Mouse (Mus musculus) activated CD4-positive, CD25-positive, alpha-beta regulatory T cell, adult 4 months (primary cell): ENCODE results near the gene Prkag2. TPM values are rescaled to one million over a fixed set of nuclear protein-coding genes. Genes with fewer than 3 reads are reported as not detected.

Experiments used
- ATAC-seq: one replicate; pipeline ENCODE4 v1.8.0; 2017
- polyA plus RNA-seq, 2 experiments: library from polyadenylated mRNA; unstranded; fragments of 100-300 nt; shearing (Covaris generic); gene quantifications; one replicate each; pipeline ENCODE4 v1.2.1; 2017

The Prkag2 gene
- polyA plus RNA-seq, 2 experiments from 2014 or later, result 26.2 to 26.8 TPM

DNA sequence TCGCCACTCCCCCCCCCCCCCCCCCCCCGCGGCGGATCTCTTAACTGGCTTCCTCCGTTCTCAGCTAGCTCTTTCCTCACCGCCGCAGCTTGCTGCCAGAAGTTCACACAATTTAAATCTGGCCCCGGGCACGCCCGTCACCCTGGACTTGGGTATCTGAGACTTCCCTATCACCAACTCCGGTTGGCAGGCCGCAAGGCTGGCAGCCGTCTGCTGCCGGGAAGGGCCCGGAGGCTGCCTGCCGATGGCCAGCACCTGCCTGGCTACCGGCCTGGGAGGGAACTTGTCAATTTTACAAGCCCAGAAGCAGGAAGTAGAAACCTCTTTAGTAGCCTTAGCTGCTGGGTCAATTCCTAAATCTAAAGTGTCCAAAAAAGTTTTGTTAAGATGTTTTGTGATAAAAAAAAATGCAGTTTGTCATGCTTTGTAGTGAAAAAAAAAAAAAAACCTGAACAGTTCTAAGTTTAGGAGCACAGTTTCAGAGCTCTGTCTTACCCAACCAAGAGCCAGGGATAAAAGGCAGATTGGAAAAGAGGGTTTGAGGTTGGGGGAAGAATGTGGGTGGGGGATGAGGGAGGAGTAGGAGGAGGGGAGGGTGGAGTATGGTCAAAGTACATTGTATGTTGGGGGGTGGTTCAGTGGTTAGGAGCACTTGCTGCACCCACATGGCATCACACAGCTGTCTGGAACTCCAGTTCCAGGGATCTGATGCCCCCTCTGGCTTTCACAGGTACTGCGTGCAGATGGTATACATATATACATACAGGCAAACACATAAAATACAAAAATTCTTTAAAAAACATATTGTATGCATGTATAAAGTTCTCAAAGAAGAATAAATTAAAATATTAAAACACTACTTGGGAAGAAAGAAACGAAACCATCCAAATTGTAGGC is 191.4 kb downstream of the Prkag2 start:
- ATAC-seq, result peak; percentile 13

DNA sequence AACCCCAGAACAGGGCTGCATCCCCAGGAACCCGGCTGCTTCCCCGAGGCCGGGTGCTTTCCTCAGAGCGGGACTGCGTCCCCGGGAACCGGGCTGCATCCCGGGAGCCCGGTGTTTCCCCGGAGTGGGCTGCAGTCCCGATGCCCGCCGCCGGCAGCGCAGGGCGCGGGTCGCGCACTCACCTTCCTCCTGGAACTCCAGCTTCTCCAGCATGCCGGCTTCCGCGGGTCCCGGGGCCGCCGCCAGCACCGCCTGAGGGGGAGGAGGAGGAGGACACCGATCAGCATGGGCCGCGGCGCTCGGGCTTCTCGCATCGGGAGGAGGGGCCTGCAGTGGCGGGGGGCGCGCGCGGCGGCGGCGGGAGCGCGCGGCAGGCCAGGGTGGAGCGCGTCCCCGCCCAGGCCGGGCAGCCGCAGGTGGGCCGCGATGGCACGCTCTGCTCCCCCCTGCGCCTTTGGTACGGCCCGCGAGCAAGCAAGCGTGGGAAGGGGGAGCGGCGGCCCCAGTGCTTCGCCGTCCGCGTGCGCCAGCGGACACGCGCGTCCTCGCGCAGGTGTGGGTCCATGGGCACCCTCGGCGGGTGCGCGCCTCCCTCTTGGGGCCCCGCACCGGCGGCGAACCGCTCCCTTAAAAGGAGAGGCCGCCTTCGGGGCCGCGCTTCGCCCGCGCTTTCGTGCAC is 192.2 kb downstream of the Prkag2 start:
- peak; percentile 78 for ATAC-seq

DNA sequence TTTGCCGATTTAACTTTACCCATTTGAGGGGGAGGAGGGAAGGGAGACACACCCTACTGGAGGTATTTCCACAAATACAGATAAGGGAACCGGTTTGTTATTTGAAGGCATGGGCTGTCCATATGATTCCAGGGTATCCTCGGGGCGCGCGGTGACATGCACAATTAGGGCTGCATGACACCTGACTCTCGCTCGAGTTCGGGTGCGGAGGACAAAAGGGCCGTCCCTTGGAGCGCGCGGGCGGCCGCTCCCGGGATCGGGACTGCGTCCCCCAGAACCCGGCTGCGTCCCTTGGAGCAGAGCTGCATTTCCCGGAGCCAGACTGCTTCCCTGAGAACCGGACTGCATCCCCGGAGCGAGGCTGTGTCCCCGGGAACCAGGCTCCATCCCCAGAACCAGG is 192.7 kb downstream of the Prkag2 start:
- no peak for ATAC-seq

DNA sequence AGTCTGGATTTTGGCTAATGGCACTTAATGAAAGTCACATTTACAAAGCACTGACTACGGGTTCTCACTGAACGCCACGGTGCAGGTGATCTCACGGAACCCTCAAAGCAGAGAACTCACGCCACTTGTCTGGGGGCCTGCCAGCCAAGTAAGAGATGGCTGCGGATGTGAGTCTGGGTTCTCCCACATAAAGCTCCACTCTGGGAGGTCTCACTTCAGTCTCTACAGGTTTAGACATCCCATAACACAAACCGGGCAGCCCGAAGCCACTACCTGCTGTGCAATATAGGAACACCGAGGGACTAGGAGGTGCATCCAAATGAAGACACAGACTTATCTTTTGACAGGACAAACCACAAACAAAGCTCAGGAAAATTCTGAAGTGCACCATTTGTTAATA is 193.6 kb downstream of the Prkag2 start:
- no peak for ATAC-seq

DNA sequence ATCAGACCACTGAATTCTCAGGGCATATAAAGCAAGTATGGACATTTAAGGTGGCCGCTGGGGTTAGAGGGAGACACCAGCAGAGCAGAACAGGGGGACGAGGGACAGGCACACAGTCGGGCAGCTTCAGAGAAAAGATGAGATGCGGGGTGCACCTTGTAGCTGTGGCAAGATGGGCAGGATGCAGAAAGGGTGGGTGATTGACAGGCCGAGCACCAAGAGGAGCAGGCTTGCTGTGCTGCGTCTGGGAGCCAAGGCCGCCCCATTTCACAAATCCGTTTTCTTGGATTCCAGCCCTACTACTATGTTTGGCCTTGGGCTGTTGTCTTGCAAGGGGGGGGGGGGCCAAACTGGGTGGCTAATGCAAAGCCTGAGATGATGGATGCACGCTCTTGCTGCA is 195.5 kb downstream of the Prkag2 start:
- no peak for ATAC-seq

DNA sequence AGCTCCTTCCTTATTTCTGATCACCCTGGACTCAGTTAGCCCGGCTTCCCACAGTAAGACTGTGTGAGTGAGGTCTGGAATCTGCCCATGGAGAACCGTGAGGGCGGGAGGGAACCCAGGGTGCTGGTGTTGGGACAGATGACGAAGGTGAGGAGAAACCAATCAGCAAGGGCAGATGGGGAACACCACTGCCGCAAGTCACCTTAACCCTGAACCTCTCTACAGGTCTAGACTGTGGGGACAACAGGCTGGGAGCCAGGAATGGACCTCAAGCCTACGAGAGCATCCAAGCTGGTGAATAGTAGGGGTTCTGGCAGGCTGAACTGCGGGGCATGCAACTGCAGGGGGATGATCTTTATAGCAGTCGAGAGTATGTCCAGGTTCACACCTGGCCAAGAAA is 196.0 kb downstream of the Prkag2 start:
- ATAC-seq, result no peak

DNA sequence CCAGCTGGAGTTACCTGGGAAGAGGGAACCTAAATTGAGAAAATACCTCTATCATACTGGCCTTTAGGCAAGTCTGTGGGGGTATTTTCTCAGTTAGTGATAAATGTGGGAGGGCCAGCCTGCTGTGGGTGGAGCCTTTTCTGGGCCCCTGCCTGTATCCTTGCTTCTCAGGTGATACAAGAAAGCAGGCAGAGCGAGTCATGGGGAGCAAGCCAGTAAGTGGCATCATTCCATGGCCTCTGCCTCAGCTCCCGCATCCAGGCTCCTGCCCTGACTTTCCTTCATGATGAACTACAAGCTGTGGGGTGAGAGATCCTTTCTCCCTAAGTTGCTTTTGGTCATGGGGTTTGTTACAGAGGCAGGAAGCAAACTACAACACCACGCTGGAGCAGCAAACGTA is 196.4 kb downstream of the Prkag2 start:
- no peak for ATAC-seq

DNA sequence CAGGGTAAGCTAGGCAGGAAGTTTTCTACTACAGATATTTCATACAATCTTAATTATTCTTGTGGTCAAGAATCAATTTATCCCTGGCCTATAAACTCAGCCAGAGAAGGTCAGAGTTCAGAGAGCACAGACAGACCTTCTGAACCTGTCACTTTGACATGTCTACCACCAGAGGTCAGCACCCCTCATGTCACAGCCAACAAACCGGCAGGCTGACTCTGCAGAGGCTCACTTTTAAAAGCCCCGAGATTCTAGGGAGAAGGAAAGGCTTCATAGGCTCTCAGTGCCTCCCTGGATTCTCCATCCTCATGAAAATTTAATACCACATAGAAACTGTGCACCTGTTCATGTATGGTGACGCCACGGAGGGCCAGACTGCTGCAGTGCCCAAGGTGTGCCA is 197.6 kb downstream of the Prkag2 start:
- ATAC-seq, result peak; percentile 80

DNA sequence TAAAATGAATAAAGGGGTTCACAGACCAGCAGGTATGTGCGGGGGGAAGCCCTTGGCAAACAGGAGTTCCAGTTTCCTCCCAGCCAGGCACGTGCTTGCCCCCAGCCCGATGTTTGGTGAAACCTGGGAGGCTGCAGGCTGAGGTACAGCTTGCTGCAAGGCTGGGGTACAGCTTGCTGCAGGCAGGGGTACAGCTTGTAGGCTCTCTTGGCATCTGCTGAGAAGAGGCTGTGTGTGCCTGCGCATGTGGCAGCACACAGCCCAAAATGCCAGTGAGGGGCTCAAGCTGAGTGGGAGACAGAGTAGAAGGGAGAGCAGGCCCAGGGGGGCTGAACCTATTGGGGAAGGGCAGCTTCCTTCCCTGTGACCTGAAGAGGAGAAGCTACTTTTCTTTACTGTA is 204.8 kb downstream of the Prkag2 start:
- no peak for ATAC-seq

DNA sequence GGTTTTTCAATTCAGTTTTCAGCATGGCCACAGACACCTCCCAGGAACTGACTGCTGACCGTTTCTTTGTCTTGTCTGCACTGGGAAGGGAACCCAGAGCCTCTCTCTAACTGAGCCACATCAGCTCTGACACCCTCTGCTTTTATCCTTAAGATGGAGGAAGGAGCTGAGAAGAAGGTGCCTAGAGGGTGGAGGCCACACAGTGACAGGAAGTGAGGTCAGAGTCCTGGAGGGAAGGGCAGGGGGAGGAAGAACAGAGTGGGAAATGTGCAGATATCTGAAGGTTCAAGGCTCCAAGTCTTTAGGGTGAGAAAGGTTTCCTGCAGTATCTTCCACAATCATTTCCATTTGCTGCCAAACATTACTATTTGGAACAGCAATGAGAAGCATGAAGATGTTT is 205.6 kb downstream of the Prkag2 start:
- ATAC-seq, result peak; percentile 87

DNA sequence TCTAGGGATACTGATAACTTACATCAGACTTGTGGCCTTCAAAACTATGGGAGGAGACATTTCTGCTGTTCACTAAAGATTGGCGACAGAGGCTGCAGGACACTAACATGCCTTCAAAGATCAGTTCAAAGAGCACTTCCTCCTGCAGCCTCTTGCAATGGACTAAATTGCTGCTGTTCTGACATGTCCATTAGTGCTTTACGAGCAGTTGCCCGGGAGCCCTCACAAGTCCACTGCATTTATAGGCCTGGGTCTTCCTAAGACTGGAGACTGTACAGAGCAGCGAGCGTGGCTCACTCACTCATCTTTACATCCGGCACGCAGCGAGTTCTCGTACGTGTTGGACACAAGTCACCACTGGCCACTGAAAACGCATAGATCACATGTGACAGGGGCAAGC is 208.0 kb downstream of the Prkag2 start:
- no peak for ATAC-seq

DNA sequence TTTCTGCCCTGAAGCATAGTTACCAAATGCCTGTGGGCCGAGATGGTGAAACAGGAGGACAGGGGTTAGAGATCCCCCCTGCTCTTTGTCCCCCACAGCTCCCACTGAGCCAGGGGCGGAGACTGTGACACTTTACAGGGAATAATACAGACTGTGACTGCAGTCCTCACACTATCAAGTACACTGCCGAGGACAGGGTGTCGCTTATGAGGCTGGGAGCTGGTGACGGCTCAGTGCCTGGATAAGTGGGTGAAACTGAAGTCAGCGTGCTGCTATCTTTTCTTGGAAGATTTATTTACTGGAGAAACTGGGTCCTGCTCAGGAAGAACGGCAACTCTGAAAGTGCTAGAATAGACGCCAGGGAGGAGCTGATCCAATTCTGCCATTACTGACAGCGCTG is 210.6 kb downstream of the Prkag2 start:
- ATAC-seq, result no peak

DNA sequence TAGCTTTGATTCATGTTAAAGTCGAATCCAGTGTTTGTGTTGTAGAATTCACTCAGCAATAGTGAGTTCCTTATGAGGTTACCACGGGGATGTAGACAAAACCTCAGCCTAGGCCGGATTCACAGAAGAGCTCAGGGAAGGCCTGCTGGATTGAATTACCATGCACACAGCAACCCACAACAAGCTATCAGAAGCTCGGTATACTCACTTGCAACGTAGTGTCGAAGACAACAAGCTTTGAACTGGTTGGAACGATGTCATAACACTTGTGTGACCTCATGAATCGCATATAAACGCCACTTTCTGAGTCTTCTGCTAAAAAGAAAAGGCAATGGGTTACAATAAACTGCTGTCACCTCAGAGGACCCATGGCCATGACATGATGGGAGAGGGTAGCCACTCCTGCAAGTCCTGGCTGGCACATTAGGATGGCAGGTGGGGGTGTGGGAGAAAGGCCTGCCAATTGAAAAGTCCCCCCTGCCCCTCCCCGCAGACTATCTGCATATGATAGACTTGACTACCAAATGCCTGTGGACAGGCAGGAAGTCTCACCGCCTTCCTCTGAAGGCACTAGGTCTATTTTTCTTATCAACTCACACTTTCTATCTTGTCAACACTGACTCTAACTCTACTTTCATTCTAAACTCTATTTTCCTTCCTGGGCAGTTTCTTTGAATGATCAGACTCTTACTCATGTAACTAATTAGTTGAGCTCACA is 211.4 kb downstream of the Prkag2 start:
- ATAC-seq, result peak; percentile 82

DNA sequence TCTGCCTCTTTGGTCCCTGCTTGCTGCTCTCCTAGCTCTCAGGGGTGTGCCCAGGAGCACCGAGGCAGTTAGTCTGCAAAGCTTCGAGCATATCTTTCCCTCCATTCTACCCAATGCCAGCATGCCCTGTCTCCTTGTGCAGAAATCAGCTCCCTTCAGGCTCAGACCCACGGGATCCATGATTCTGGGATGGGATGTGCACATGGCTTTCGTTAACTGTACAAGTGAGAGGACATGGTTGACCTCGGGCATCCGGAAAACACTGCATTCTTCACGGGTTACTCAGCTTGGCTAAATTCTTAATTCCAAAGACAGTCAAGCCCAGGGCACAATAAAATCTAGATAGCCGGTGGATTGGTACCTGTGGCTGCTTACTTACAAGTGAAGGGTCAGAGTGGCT is 213.2 kb downstream of the Prkag2 start:
- ATAC-seq, result no peak

DNA sequence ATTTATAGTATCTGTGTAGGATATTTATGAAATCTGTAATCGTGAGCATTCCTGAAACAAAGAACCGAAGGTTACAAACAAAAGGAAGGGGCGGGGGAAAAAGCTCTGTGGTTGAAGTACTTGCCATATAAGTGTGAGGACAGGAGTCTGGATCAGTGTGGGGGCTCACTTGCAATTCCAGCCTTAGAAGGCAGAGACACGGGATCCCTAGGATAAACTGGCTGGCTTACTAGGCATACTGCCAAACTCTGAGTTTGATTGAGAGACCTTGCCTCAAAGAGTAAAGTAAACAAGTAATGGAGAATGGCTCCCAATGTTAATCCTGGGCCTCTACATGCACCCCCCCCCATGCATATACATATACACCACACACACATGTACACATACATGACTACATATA is 221.7 kb downstream of the Prkag2 start:
- ATAC-seq, result no peak

DNA sequence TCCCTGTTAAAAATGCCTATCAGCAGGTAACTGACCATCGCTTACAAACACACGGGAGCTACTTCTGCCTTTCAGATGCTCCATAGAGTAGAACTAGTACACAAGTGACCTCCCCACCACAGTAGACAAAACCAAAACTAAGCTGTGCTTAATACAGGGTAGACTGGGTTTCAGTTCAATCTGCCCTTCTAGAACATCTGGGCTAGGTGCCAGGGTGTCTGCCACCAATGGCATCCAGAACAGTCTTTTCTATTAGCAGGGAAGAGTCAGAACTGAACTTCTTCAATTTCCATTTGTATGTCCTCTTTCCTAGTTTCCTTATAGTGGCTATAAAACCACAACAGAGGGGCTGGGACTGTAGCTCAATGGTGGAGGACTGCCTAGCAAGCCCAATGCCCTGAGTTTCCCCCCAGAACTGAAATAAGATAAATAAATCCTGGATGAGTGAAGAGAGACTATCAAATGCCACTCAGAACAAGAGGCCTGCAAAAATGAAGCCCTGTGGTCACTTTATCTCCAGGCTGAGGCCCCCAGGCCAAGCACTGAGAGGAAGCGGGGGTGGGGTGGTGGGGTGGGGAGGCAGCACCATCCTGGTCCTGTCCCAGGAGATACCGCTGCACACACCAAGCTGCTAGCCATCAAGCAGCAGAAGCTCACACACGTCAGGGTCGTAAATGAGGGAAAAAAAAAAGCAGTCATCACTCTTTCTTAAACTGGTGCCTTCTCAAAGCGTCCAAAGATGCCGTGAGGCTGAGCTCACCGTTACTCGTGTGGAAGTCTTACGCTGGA is 222.4 kb downstream of the Prkag2 start:
- ATAC-seq, result no peak

DNA sequence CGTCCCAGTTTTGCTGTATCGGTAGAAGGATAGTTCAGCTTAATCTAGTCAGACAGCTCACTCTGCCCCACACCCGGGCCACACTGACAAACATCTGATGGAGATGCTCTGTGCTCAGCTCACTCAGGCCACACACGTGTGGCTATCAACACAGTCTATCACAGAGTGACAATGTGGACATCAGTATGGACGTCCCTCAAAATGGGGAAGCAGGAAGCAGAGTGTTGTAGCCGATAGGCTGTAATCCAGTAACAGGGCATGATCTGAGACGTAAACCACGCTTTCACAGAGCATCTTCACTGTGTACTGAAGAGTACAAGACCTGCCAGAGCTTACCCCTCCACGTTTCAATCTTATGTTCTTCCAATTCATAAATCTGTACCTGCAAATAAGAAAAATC is 223.8 kb downstream of the Prkag2 start:
- ATAC-seq, result no peak

DNA sequence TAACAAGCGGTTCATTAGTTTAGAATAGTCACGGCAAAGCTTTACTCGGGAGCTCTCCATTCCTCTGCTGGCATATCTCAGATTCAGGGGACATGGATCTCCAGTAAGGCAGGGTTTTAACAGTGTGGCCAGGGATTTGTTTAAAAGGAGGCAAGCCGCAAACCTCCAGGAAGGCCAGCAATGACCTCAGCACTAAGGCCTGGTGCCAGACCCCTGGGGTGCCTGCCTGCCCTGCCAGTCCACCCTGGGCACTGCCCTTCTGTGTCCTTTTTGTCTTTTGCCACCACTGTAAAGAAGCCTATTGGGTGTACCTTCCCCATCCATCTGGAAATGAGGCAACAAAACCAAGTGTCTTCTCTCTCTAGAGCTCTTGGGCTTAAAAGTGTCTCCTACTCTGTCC is 226.3 kb downstream of the Prkag2 start:
- no peak for ATAC-seq

DNA sequence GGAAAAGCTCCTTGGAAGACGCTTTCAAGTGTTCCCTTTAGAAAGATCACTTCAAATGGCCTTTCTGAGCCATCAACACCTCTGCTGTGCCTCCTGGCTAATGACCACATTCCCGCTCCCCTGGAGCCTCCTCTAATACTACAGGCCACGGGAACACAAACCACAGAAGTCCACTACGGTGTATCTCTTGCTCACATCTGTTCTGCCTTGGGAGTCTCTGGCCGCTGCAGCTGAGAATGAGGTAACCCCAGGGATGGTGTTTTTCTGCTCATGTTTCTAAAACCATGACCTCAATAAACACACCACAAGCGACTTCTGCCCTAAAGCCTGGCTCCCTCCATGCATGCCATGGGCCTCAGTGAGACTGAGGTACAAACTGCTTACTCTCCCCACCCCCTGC is 227.2 kb downstream of the Prkag2 start:
- no peak for ATAC-seq

DNA sequence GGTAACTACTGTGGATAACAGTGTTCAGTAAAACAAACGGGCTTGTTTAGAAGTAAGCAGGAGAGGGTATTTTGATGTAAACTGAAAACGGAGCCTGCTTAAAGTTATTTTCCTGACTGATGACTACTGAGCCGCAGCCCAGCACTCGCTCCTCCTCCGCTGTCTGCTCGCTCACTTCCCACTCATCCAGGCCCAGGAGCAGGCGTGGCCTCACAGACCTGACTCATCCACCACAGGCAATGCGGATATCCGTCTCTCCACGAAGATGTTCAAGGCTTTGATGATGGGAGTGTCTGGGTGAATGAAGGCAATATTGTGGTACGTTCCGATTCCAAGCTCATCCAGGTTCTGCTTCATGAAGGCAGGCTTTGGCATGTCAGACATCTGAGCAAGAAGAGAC is 229.2 kb downstream of the Prkag2 start:
- no peak for ATAC-seq

DNA sequence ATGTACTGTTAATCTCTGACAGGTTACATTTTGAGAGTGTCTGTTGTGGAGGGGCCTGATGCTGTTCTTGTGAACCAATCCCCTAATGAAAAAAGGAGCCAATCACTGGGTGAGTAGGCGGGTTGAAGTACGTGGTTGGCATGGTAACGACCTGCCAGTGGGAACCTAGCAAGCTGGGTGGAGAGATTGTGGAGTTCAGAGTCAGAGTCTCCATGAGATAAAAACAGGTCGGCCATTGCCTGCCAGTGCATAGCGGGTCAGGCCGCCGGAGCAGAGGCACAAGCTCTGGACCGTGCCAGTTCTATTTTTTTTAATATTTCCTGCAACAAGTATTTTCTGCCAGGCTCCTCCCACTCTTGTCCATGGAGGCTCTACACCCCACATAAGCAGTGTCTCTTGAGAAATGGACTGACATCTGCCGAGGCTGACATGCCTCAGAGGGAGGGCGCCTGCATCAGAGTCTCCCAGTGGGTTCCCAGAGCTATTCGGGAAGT is 230.6 kb downstream of the Prkag2 start:
- no peak for ATAC-seq

DNA sequence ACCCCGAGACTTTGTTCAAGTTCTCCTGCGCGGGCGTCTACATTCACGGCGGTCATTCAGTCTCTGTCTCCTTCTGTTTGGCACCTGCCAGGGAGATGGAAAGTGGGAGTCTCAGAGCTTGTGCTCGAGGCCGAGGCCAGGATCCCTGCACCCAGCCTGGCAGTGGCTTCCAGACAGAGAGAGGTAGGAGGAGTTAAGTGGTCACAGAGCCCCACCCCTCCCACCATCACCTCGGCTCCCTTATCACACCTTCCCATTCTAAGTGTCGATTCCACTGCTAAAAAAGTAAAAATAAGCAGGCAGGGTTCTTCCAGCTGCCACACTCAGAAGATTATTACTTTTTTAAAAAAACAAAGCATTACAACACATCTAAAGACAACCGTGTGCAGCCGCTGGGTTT is 236.6 kb downstream of the Prkag2 start:
- ATAC-seq, result no peak
